Mouse (Mus musculus) lung, embryonic 14.5 days (tissue): ENCODE measurements around the gene Ccna1. TPM values are rescaled to one million over a fixed set of nuclear protein-coding genes. Genes with fewer than 3 reads are reported as not detected.

Experiments
- ATAC-seq: fragments of 200-750 bp; cut with Nextera tagmentation; 2 replicates; pipeline ENCODE4 v1.8.0; 2017; ENCODE audit warnings: mild to moderate bottlenecking, moderate TSS enrichment, moderate library complexity; ENCODE audit not compliant: insufficient read depth
- DNase-seq: peaks from one replicate; pipeline ENCODE4 v3.0.0-alpha.2; 2015
- H3K27ac ChIP-seq: fragments of 300-500 bp; sonication (generic); 2 replicates; pipeline ENCODE4 v1.5.1; 2014; ENCODE audit warnings: low read depth, mild to moderate bottlenecking, moderate library complexity
- H3K27me3 ChIP-seq: fragments of 300-500 bp; sonication (generic); 2 replicates; pipeline ENCODE4 v1.6.1; 2014; ENCODE audit warnings: low read length, control low read depth; ENCODE audit not compliant: insufficient read depth
- H3K36me3 ChIP-seq: fragments of 300-500 bp; sonication (generic); 2 replicates; pipeline ENCODE4 v1.6.1; 2014; ENCODE audit warnings: control low read depth; ENCODE audit not compliant: insufficient read depth
- H3K4me1 ChIP-seq: fragments of 300-500 bp; sonication (generic); 2 replicates; pipeline ENCODE4 v1.6.1; 2014; ENCODE audit warnings: antibody characterized with exemption, control low read depth; ENCODE audit not compliant: insufficient read depth
- H3K4me2 ChIP-seq: fragments of 300-500 bp; sonication (generic); 2 replicates; pipeline ENCODE4 v1.6.1; 2014; ENCODE audit warnings: mild to moderate bottlenecking
- H3K4me3 ChIP-seq: fragments of 300-500 bp; sonication (generic); 2 replicates; pipeline ENCODE4 v1.5.1; 2014; ENCODE audit warnings: low read depth, low read length
- H3K9ac ChIP-seq: fragments of 300-500 bp; sonication (generic); 2 replicates; pipeline ENCODE4 v1.6.1; 2014
- H3K9me3 ChIP-seq: fragments of 300-500 bp; sonication (generic); 2 replicates; pipeline ENCODE4 v1.6.1; 2016; ENCODE audit warnings: low read depth, low read length, control low read depth
- CTCF ChIP-seq: IDR thresholded peaks from 2 replicates; pipeline ENCODE4 v1.5.1; 2016; ENCODE audit warnings: antibody characterized with exemption, low read depth
- WGBS: fragments of 180-500 bp; shearing (Covaris S2); extraction: QIAGEN DNeasy Blood & Tissue Kit; methylation state at CpG from one replicate; pipeline ENCODE4 v1.1.7; 2014; 5-methylcytosine and 5-hydroxymethylcytosine counted together
- polyA plus RNA-seq: library from polyadenylated mRNA; unstranded; fragments of >200 nt; fragmentation: Nextera tagmentation; extraction: Ambion mirVana; gene quantifications from 2 replicates; pipeline ENCODE4 v1.2.1, GENCODE M21; 2014

Gene Ccna1
- polyA plus RNA-seq, 1 experiment from 2014 or later, result 1.5 TPM

- no peaks in the 10 kb centered on the region for H3K27me3 ChIP-seq
- no peak overlapping the region for H3K4me3 ChIP-seq
- TF ChIP-seq CTCF, result no peak
- WGBS, result 88% methylated on average over 5 of the region's 5 CpGs
- no peak overlapping the region for H3K9ac ChIP-seq
- ATAC-seq, result no peak
- no peak overlapping the region for H3K4me2 ChIP-seq
- H3K4me1 ChIP-seq, result no peaks in the 10 kb centered on the region
- no peaks in the 10 kb centered on the region for H3K9me3 ChIP-seq
- H3K36me3 ChIP-seq, result no peaks in the 10 kb centered on the region
- H3K27ac ChIP-seq, result no peak overlapping the region
- DNase-seq, result no peak
Observed at GRCm38 (mm10) chr3:55037608-55038007, 17.7 kb downstream of the Ccna1 start.

- 36% methylated on average over 7 of the region's 7 CpGs for WGBS
- Histone ChIP-seq H3K27me3 (no peaks in the 10 kb centered on the region), H3K9ac (no peak overlapping the region), H3K4me3 (no peak overlapping the region), H3K36me3 (no peaks in the 10 kb centered on the region), H3K4me1 (peaks cover 3% of the 10 kb centered on the region; the same call in 1 of the 2 replicates), H3K27ac (no peak overlapping the region), H3K9me3 (0 out of 2 replicates have a peak, but pooled peaks cover 1% of the 10 kb centered on the region), H3K4me2 (no peak overlapping the region)
- TF ChIP-seq CTCF, result no peak
- DNase-seq (peak; percentile 79), ATAC-seq (peak; percentile 68)
Observed at GRCm38 (mm10) chr3:55027271-55027840, 27.9 kb downstream of the Ccna1 start.

GRCm38 (mm10) chr3:55025502-55025901, 29.8 kb downstream of the Ccna1 start:
- no peak overlapping the region for H3K27ac ChIP-seq
- peaks cover 3% of the 10 kb centered on the region; the same call in 1 of the 2 replicates for H3K4me1 ChIP-seq
- ATAC-seq (no peak), DNase-seq (no peak)
- no peak overlapping the region for H3K4me3 ChIP-seq
- no peak overlapping the region for H3K4me2 ChIP-seq
- no peaks in the 10 kb centered on the region for H3K36me3 ChIP-seq
- WGBS, result 71% methylated on average over 3 of the region's 3 CpGs
- no peaks in the 10 kb centered on the region for H3K27me3 ChIP-seq
- no peak for TF ChIP-seq CTCF
- H3K9ac ChIP-seq, result no peak overlapping the region
- 0 out of 2 replicates have a peak, but pooled peaks cover 6% of the 10 kb centered on the region for H3K9me3 ChIP-seq

GRCm38 (mm10) chr3:55023347-55023746, 32.0 kb downstream of the Ccna1 start:
- ATAC-seq (no peak), DNase-seq (no peak)
- no peak for TF ChIP-seq CTCF
- Histone ChIP-seq H3K36me3 (no peaks in the 10 kb centered on the region), H3K4me1 (peaks cover 3% of the 10 kb centered on the region; the same call in 1 of the 2 replicates), H3K4me2 (no peak overlapping the region), H3K9ac (no peak overlapping the region), H3K27me3 (no peaks in the 10 kb centered on the region), H3K4me3 (no peak overlapping the region), H3K27ac (no peak overlapping the region), H3K9me3 (0 out of 2 replicates have a peak, but pooled peaks cover 6% of the 10 kb centered on the region)
- WGBS, result 91% methylated on average over 1 of the region's 1 CpGs

- Histone ChIP-seq H3K4me3 (no peak overlapping the region), H3K4me2 (no peak overlapping the region), H3K36me3 (no peaks in the 10 kb centered on the region), H3K27me3 (no peaks in the 10 kb centered on the region), H3K9ac (no peak overlapping the region), H3K9me3 (0 out of 2 replicates have a peak, but pooled peaks cover 6% of the 10 kb centered on the region), H3K27ac (no peak overlapping the region), H3K4me1 (no peaks in the 10 kb centered on the region; the same call in 1 of the 2 replicates)
- ATAC-seq, result no peak
- TF ChIP-seq CTCF, result 0 out of 2 replicates have a peak, but pooled peaks have one; percentile 10
- DNase-seq, result no peak
- WGBS, result 81% methylated on average over 1 of the region's 1 CpGs
Observed at GRCm38 (mm10) chr3:55022247-55022646, 33.1 kb downstream of the Ccna1 start.

GRCm38 (mm10) chr3:55012536-55012935, 42.8 kb downstream of the Ccna1 start:
- no peaks in the 10 kb centered on the region for H3K27me3 ChIP-seq
- no peak overlapping the region for H3K4me2 ChIP-seq
- ATAC-seq (no peak), DNase-seq (no peak)
- no peak for TF ChIP-seq CTCF
- H3K27ac ChIP-seq, result no peak overlapping the region
- no peaks in the 10 kb centered on the region for H3K4me1 ChIP-seq
- WGBS, result 68% methylated on average over 4 of the region's 4 CpGs
- no peaks in the 10 kb centered on the region for H3K9me3 ChIP-seq
- no peak overlapping the region for H3K9ac ChIP-seq
- no peaks in the 10 kb centered on the region for H3K36me3 ChIP-seq
- H3K4me3 ChIP-seq, result no peak overlapping the region

- Histone ChIP-seq H3K9ac (no peak overlapping the region), H3K27ac (no peak overlapping the region), H3K9me3 (no peaks in the 10 kb centered on the region), H3K36me3 (no peaks in the 10 kb centered on the region), H3K4me2 (no peak overlapping the region), H3K27me3 (no peaks in the 10 kb centered on the region), H3K4me1 (no peaks in the 10 kb centered on the region), H3K4me3 (no peak overlapping the region)
- TF ChIP-seq CTCF, result no peak
- DNase-seq (peak; percentile 81), ATAC-seq (no peak)
- WGBS, result 18% methylated on average over 7 of the region's 7 CpGs
Observed at GRCm38 (mm10) chr3:55011681-55012080, 43.6 kb downstream of the Ccna1 start.
